Mouse (Mus musculus) layer of hippocampus, adult 9-11 months (tissue): ENCODE measurements at regions not wholly inside any gene's neighbourhood (a gene's known extent, or its start where the extent isn't known, plus 50 kb on each side); places are given as distances from the start of the nearest gene placed in this dataset.

ENCODE experiments used
- DNase-seq: peaks from one replicate; pipeline ENCODE4 v3.0.0; 2022

DNA sequence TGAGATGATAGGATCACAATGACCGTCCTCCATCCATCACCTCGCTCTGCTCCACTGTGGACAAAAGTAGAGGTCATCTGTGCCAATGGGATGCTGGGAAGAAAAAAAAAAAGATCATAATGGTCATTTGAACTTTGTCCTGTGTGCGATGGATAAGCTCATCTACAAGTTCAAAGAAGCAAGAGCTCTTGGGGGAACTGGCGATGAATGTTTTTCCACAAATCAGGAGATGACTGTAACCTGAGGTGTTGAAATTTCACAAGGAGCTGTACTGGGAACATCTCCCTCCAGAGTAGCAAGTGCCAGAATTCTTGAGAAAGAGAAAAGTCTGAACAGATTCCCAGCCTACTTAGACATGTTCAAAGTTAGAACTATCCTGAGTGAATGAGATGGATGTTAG, 287.0 kb downstream of the Tns3 start:
- no peak for DNase-seq

- no peak for DNase-seq
These were observed 298.8 kb downstream of the Tns3 start for GRCm38 (mm10) chr11:8365545-8365944.

GRCm38 (mm10) chr11:8364703-8365433, 299.5 kb downstream of the Tns3 start:
- no peak for DNase-seq

DNA sequence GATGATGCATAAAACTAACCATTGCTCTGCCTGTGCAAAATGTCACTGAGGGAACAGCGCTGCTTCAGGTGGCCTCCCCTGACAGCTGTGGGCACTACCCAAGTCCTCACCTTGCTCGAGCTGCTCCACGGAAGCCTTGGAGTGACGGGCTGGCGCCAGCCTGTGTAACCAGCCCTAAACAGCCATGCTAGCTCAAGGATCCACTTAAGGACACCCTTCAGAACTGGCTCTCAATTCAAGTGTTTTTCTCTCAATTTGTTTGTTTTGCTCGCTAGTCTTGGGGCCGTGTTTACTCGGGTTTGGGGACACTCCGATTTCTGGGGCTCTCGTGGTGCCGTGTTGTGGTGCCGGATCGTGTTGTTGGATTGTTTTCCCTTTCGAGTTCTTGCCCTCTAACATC, 319.4 kb downstream of the Tns3 start:
- DNase-seq: no peak

GRCm38 (mm10) chr11:8302347-8303188, 361.8 kb downstream of the Tns3 start:
- DNase-seq: peak; percentile 19

DNA sequence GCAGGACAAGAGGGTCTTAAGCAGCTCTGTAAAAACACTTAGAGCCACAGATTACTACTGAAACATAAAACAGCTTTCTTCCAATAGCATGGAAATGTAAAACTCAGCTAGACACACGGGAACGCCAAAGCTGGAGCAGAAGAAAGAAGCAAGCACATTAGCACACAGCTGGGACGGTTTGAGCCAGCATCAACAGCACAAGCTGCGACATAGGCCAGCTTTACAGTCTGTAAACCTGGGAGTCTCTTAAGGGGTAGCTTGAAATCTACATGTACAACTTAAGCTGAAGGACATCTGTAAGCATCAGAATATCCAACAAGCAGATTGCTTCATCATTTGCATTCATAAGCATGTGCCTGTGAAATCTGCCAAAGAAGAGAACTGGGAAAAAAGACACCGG, 366.9 kb downstream of the Tns3 start:
- no peak for DNase-seq

GRCm38 (mm10) chr11:8293322-8294014, 370.9 kb downstream of the Tns3 start:
- DNase-seq: no peak

GRCm38 (mm10) chr11:8285271-8285670, 379.1 kb downstream of the Tns3 start:
- no peak for DNase-seq

- DNase-seq: no peak
These were observed 389.1 kb downstream of the Tns3 start for GRCm38 (mm10) chr11:8275203-8275602.

GRCm38 (mm10) chr11:8269171-8269570, 395.2 kb downstream of the Tns3 start:
- no peak for DNase-seq

DNA sequence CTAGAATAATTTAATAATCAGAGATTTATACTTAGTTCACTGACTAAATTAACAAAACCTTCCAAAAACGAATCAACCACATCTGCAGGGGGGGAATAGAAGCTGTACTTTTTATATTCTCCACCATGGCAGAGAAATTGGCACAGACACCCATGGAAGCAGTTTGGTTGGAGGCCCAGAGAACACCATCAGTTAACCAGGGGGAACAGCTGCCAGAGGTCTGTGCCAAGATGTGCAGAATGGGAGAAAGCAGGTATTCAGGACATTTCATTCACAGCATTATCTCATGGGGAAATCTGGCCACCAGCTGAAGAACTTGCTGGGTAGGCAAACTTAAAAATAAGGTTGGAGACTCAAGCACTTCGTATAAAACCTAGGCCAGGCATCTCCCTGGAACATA, 410.3 kb downstream of the Tns3 start:
- peak; percentile 18 for DNase-seq

DNA sequence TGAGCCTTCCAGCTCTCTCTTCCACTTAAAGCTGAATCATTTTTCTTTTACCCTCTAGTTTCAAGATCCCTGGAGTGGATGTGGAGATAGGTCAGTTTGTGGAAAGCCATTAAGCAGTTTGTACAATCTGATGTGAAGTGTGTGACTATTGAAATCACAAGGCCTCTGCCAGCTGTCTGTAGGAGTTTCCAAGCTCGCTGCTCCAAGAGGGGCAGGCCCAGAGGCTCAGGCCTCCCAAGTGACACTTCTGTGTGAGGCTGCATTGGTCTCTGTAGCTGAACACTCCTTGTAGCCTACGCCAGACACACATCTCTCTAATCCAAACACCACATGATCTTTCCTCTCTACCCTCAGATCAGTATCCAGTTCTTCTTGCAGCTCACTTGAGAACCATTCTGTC, 413.0 kb downstream of the Tns3 start:
- no peak for DNase-seq

GRCm38 (mm10) chr11:8249468-8249867, 414.9 kb downstream of the Tns3 start:
- no peak for DNase-seq

DNA sequence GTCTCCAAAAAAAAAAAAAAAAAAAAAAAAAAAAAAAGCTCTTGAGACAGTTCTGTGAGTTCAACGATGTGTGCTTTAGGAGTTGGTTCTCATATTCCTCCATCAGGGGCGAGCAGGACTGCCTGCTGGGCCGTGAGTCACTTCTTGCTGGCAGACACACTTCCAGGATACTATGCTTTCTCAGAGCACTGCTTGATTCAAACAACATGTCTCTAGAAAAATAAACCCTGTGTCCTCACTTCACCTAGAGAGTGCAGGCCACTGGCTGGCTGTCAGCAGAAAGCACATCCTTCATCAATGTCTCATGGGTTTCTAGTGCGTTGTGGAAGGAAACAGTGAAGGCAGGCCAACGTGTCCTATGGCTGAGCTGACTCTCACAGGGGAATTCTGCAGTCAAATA, 416.8 kb downstream of the Tns3 start:
- no peak for DNase-seq

- no peak for DNase-seq
These were observed 417.3 kb downstream of the Tns3 start for GRCm38 (mm10) chr11:8247024-8247423.

GRCm38 (mm10) chr11:8245408-8246003, 418.8 kb downstream of the Tns3 start:
- no peak for DNase-seq

DNA sequence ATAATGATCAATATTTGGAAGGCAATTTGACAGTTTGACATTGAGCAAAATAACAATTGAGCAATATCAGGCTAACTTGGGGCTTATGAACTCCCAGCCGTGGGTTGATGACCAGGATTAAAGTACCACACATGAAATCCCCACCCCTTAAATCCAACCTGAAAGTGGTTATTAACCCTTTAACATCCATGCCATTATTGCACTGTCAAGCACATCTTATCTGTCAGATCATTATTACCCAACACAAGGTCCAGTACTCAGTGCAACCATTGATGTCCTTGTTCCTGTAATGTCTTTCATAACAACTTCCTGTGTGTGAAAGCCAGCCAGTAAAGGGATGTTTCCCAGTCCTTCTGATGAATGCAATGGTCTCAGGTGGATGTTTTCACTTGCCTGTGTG, 425.8 kb downstream of the Tns3 start:
- DNase-seq: no peak

DNA sequence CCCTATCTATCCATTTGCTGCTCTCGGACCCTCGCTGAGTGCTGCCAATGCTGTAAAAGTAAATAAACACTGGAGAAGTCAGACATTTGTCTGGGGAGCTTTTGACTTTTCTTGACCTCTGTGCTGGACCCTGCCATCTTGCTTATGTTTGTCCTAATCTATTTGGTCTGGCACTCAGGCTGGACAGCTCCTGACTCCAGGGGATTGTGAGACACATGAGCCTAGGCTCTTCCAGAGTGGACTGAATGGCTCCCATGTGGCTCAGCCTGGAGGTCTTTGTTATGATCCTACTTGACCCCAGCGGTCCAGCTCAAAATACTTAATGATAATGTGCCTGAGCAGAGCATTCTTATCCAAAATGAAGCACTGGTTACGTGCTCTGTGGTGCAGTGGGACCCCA, 426.8 kb downstream of the Tns3 start:
- no peak for DNase-seq

GRCm38 (mm10) chr11:8236056-8236455, 428.3 kb downstream of the Tns3 start:
- DNase-seq: no peak

DNA sequence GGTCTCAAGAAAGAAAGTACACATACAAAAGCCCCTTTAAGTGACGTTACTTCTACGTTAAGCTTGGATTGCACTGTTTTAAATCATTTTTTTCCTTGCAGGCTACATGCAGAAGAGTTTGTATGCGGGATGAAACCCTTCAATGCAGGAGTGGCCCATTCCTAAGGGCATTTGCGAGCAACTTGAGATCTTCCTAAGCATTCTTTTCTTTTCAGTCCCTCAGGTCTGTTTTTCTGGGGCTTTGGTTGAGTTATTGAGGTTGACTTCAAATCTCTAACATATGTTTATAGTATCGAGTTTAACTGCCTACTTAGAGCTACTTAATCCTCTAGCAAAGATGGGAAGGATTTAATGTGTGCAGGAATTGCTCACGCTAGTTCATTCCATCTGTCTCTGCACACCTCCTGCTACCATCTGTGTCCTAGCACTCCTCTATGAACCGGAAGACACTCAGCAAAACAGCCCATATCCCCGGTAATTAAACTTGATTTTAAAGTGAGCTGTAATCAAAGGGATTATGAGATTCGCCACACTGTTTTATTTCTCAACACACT, 431.6 kb downstream of the Tns3 start:
- peak; percentile 9 for DNase-seq

GRCm38 (mm10) chr11:8229787-8230186, 434.5 kb downstream of the Tns3 start:
- DNase-seq: peak; percentile 3

GRCm38 (mm10) chr11:8227772-8228425, 436.4 kb downstream of the Tns3 start:
- peak; percentile 20 for DNase-seq
